Mouse (Mus musculus) heart, adult 8-10 months (tissue): ENCODE measurements around the gene Gm17268. TPM values are rescaled to one million over a fixed set of nuclear protein-coding genes. Genes with fewer than 3 reads are reported as not detected.

Source experiments
- DNase-seq: peaks from one replicate; pipeline ENCODE4 v3.0.0; 2022; ENCODE audit warnings: low spot score
- total RNA-seq, 4 experiments: library from RNA; stranded (reverse); gene quantifications; 2 replicates each; pipeline ENCODE4 v1.2.4; 2022

Gene Gm17268
- total RNA-seq: not detected

GRCm38 (mm10) chr11:82038535-82038934 is at the start of gene Gm17268:
Gene Gm17268, minus strand, starts transcription at chr11:82038562.
- DNase-seq: no peak

GRCm38 (mm10) chr11:82084360-82084759 is 46.0 kb upstream of the Gm17268 start:
- no peak for DNase-seq

- DNase-seq: no peak
Observed at GRCm38 (mm10) chr11:82080865-82081264, 42.5 kb upstream of the Gm17268 start.

GRCm38 (mm10) chr11:82078136-82078730 is 39.9 kb upstream of the Gm17268 start:
- DNase-seq: no peak

GRCm38 (mm10) chr11:82077031-82077430 is 38.7 kb upstream of the Gm17268 start:
- DNase-seq: no peak

GRCm38 (mm10) chr11:82073686-82074085 is 35.3 kb upstream of the Gm17268 start:
- DNase-seq: no peak

- no peak for DNase-seq
Observed at GRCm38 (mm10) chr11:82072984-82073383, 34.6 kb upstream of the Gm17268 start.

- no peak for DNase-seq
Observed at GRCm38 (mm10) chr11:82072374-82072773, 34.0 kb upstream of the Gm17268 start.

GRCm38 (mm10) chr11:82071076-82071475 is 32.7 kb upstream of the Gm17268 start:
- DNase-seq: no peak

GRCm38 (mm10) chr11:82066953-82067571 is 28.7 kb upstream of the Gm17268 start:
- no peak for DNase-seq

- no peak for DNase-seq
Observed at GRCm38 (mm10) chr11:82063454-82063853, 25.1 kb upstream of the Gm17268 start.

GRCm38 (mm10) chr11:82062226-82062625 is 23.9 kb upstream of the Gm17268 start:
- DNase-seq: no peak

GRCm38 (mm10) chr11:82057646-82058045 is 19.3 kb upstream of the Gm17268 start, which contains the start of gene Ccl11:
Gene Ccl11, plus strand, starts transcription at chr11:82057823.
- no peak for DNase-seq

- DNase-seq: no peak
Observed at GRCm38 (mm10) chr11:82053849-82054248, 15.5 kb upstream of the Gm17268 start.

- peak; percentile 69 for DNase-seq
Observed at GRCm38 (mm10) chr11:82047746-82048415, 9.5 kb upstream of the Gm17268 start.

GRCm38 (mm10) chr11:82045471-82045870 is 7.1 kb upstream of the Gm17268 start, which contains the start of gene Ccl7:
Gene Ccl7, plus strand, starts transcription at chr11:82045712.
- DNase-seq: peak; percentile 53

GRCm38 (mm10) chr11:82041671-82042080 is 3.3 kb upstream of the Gm17268 start:
- DNase-seq: no peak

GRCm38 (mm10) chr11:82039132-82039660 is 834 bp upstream of the Gm17268 start:
- no peak for DNase-seq

- no peak for DNase-seq
Observed at GRCm38 (mm10) chr11:82035857-82036256, 2.5 kb downstream of the Gm17268 start.

GRCm38 (mm10) chr11:82035356-82035755 is 3.0 kb downstream of the Gm17268 start, which contains the start of gene Ccl2:
Gene Ccl2, plus strand, starts transcription at chr11:82035571.
- peak; percentile 82 for DNase-seq

GRCm38 (mm10) chr11:82034446-82034845 is 3.9 kb downstream of the Gm17268 start:
- DNase-seq: no peak

- DNase-seq: peak; percentile 88
Observed at GRCm38 (mm10) chr11:82032678-82033344, 5.6 kb downstream of the Gm17268 start.
